Mouse (Mus musculus): ENCODE measurements around the gene Acly.

The Acly gene

DNA sequence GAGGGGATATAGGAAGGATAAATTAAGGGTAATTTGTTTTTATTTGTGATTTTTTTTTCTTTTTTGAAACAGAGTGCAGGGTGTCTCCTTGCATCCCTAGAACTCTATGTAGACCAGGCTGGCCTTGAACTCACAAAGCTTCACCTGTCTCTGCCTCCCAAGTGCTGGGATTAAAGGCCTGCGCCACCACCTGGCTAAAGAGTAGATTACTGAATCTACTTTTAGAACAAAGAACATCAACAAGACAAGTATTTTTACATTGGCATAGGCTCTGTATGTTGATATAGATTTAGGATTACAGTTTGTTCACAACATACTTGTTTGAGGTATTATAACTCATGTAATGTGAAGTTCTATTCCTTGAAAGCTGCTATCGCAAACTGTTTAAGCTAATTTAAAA is 17.2 kb downstream of the Acly start:
- in situ Hi-C loops (cut with MboI): no loop called here

- in situ Hi-C loops (cut with MboI): no loop called here
Observed at GRCm38 (mm10) chr11:100505997-100506396, 21.8 kb downstream of the Acly start.

GRCm38 (mm10) chr11:100504990-100505660 is 22.7 kb downstream of the Acly start:
- in situ Hi-C loops (cut with MboI): no loop called here

- in situ Hi-C loops (cut with MboI): no loop called here
Observed at GRCm38 (mm10) chr11:100501321-100501720, 26.5 kb downstream of the Acly start.

DNA sequence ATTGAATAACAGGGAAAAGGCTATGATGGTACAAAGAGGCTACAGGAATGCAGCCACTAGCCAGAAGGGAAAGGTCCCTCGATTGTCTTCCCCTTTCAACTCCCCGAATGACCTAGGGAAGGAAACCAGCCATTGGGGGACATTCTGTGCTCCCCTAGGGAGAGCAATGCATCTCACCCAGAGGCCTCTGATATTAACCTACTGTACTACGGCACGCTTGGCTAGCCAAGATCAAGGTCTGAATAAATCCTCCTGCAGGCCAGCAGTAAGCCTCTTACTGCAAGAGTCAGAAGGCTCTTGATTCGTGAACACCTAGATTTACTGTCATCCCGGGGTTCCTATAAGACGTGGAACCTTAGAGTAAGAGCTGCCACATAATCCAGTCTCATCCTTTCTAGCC is 27.1 kb downstream of the Acly start:
- in situ Hi-C loops (cut with MboI): no loop called here

- in situ Hi-C loops (cut with MboI): no loop called here
Observed at GRCm38 (mm10) chr11:100500241-100500640, 27.6 kb downstream of the Acly start.

DNA sequence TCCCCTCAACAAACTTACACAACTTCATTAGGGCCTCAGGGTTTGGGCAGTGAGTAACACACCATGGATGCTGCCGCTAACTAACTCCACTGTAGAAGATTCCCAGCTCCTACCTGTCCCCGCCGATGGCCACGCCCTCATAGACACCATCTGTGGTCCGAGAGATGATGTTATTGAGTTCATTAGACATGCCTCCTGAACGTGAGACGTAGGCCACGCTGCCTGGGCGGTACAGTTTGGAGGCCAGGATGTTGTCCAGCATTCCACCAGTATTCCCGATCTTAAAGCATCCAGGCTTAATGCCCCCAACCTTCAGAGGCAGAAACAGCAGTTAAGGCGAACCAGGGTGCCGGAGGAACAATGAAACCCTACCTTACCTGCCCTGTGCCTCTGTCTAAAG is 34.0 kb downstream of the Acly start:
- in situ Hi-C loops (cut with MboI): no loop called here

GRCm38 (mm10) chr11:100490951-100491350 is 36.8 kb downstream of the Acly start:
- in situ Hi-C loops (cut with MboI): no loop called here

DNA sequence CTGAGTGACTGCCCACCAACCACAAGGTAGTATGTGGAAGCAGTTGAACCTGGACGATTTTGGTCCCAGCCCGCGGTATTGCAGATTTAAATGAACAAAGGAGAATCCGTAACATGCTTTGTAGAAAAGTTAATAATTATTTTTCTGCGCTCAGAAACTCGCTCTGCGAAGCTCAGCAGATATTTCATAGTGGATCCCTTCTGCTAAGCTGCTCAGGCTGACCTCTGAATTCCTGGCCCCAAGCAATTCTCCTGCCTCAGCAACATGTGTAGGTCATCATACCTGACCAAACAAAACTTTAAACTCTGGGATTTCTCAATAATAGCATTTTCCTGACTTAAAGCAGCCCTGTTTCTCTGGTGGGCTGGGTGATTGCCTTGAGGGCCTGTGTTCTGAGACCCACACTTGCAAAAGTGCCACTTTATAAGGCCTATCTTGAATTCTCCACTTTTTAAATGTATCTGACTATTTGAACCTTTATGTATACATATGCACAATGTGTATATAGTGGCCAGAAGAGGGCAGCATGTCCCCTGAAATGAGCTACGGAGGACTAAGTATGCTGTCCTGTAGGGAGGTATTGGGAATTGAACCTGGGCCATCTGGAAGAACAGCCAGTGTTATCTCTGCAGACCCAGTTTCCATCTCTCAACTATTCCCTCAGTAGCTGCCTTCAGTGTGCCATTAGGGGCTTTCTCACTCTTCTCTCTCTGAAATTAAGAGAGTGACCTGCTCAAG is 41.8 kb downstream of the Acly start:
- in situ Hi-C loops (cut with MboI): no loop called here

- in situ Hi-C loops (cut with MboI): no loop called here
Observed at GRCm38 (mm10) chr11:100484461-100484860, 43.3 kb downstream of the Acly start.

- in situ Hi-C loops (cut with MboI): no loop called here
Observed at GRCm38 (mm10) chr11:100479152-100479551, 48.6 kb downstream of the Acly start.

DNA sequence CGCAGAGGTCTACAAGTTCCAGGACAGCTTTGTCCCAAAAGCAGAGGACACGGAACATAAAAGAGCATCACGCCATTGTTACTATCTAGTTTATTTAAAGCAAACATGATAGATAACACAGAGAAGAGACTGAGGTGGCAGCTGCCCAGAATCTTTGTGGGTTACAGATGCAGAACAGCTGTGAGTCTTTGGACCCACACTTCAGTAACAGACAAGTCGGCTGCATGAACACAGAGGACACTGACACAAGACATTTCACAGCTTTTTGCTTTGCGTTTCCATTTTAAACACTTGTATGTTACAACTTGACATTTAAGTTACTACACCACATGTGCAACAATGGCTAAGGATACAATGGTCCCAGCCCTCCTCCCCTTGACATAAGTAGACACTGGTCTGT is 51.5 kb downstream of the Acly start:
- in situ Hi-C loops (cut with MboI): no loop called here

DNA sequence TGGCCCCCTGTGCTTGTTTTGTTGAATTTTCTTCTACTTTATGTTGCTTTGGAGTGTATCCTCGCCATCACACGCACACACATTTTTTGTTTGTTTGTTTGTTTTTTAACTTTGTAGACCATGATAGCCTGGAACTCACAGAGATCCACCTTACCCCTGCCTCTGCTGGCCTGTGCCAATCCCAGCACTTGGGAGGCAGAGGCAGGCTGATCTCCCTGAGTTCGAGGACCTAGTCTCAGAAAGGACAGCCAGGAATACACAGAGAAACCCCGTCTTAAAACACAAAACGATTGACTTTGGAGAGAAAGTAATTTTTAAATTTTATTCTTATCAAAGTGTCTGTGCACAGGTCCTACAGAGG is 54.9 kb downstream of the Acly start:
- in situ Hi-C loops (cut with MboI): no loop called here

GRCm38 (mm10) chr11:100472197-100472934 is 55.4 kb downstream of the Acly start, which contains the start of gene Klhl11:
Gene Klhl11, minus strand, starts transcription at chr11:100472741.
- in situ Hi-C loops (cut with MboI): no loop called here

DNA sequence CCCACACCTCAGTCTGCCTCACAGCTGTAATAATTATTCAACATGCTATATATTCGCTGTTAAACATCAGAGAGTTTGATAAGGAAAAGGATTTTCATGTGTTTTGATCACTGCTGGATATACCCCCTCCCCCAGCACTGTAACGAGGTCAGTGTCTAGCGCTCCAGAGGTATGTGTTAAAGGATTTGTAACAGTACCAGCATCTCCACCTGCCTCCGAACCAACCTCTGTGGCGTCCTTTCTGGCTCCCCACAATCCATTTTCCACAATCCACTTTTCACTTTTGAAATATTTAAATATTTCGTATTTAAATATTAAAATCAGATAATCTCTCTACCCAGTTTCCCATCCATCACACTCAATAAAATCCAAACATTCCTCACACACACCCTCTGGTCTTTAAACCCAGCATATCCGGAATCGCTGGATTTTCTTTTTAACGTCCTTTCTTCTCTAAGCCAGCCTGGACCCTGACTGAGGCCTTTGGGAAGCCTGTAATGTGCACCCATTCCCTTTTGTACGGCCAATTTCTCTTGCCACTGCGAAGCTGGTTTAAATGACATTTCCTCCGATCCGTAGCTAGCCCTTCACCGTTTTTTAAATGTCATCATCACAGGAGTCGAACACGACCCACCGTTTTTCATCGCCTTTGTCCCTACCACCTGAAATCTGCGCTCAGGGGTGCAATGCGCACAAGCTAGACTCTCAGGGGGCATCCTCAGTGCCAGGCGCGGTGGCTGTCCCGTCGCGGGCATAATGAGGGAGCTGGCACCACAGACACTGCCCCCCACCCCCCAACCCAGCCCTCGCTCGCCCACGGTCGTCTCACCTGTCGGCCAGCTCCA is 56.2 kb downstream of the Acly start:
- in situ Hi-C loops (cut with MboI): no loop called here

- in situ Hi-C loops (cut with MboI): no loop called here
Observed at GRCm38 (mm10) chr11:100465833-100466232, 62.0 kb downstream of the Acly start.

DNA sequence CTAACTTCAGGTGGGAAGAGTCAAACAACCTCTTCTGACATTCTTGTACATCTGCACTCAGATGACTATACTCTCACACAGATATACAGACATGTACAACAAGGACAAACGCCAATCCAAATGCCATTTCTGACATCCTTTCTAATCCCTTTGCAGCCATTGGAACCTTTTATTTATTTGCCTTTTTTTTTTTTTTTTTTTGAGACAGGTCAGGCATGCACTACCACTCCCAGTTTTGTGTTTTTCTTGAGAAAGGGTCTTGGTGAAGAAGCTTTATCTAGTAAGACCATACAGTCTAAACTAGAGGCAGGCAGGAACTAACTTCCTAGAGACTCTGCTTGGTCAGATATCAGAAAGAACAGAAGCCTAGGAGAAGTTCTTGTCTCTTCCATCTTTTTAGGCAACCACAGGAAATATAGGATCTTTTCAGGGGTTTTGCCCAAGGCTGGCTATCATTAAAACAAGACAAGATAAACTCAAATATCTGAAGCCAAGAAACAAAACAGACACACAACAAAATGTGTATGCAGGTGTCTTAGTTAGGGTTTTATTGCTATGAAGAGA is 62.5 kb downstream of the Acly start:
- in situ Hi-C loops (cut with MboI): no loop called here

- in situ Hi-C loops (cut with MboI): no loop called here
Observed at GRCm38 (mm10) chr11:100462699-100463098, 65.1 kb downstream of the Acly start.

DNA sequence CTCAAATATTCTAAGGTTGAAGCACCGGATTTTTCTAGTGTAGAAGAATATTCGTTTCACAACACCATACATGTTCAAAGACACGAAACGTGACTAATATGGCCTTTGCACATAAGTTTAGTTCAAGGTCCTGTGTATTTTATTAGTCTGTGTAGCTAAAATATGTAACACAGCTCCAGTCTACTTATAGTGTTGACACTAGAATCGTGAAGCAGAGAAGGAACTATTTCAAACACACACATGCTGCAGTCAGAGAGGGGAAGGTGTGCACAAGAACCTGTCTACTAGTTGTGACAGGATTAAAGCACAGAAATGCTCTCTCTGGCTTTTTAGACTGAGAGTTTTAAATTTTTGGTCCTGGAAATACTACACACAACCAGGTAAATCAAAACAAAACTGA is 70.1 kb downstream of the Acly start:
- in situ Hi-C loops (cut with MboI): no loop called here

DNA sequence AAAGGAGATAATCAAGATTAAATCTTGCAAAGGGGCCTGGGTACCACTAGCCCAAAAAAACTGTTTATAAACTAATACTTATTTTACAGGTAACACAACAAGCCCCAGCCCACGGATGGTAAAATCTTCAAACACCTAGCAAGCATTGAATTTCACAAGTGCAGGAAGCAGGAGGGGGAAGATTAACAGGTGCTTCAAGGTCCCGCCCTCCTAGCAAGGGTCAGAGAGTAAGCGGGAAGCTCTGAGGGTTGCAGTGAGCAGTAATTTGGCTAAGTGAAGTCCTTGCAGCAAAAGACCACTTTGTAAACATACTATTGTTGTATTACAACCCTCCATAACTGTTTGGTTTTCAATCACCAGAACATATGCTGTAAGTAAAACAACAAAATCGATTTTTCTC is 70.6 kb downstream of the Acly start:
- in situ Hi-C loops (cut with MboI): no loop called here

DNA sequence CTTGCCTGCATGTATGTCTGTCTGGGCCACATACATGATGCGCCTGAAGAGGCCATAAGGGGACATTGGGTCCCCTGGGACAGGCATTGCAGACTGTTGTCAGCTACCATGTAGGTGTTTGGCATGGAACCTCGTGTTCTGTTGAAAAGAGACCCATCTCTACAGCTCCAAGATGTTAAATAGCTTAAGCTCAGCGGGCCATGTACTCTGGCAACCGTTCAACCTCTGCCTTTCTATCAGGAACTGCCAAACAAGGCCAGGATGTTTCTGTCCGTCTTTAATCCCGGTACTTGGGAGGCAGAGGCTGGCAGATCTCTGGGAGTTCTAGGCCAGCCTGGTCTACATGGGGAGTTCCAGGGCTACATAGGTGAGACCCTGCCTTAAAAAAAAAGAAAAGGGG is 85.2 kb downstream of the Acly start:
- in situ Hi-C loops (cut with MboI): no loop called here

DNA sequence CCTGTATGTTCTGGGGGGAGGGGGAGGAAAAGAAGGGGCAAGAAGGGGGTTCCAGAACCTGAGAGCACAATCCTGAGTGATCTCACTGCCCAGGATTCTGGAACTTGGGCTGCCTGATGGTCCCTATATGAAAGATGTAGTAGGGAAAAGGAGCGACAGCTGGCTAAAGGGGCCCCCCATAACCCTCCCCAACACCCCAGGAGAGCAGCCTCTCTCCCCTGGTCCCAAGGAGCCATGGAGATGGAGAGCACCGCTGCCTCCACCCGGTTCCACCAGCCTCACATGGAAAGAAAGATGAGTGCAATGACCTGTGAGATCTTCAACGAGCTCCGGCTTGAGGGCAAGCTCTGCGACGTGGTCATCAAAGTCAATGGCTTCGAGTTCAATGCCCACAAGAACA is 86.0 kb downstream of the Acly start, which contains the start of the genes Nt5c3b and Klhl10:
Nt5c3b (minus strand) TSS at position 12 of the 400 bp plus-strand sequence.
Klhl10 (plus strand) TSS at position 121 of the 400 bp plus-strand sequence.
- in situ Hi-C loops (cut with MboI): no loop called here
